Mouse (Mus musculus): ENCODE data around the gene AI481877. TPM values are rescaled to one million over a fixed set of nuclear protein-coding genes. Genes with fewer than 3 reads are reported as not detected.

Gene AI481877
- total and polyA plus RNA-seq, 3 experiments: 0.01 TPM; not detected in 2

DNA sequence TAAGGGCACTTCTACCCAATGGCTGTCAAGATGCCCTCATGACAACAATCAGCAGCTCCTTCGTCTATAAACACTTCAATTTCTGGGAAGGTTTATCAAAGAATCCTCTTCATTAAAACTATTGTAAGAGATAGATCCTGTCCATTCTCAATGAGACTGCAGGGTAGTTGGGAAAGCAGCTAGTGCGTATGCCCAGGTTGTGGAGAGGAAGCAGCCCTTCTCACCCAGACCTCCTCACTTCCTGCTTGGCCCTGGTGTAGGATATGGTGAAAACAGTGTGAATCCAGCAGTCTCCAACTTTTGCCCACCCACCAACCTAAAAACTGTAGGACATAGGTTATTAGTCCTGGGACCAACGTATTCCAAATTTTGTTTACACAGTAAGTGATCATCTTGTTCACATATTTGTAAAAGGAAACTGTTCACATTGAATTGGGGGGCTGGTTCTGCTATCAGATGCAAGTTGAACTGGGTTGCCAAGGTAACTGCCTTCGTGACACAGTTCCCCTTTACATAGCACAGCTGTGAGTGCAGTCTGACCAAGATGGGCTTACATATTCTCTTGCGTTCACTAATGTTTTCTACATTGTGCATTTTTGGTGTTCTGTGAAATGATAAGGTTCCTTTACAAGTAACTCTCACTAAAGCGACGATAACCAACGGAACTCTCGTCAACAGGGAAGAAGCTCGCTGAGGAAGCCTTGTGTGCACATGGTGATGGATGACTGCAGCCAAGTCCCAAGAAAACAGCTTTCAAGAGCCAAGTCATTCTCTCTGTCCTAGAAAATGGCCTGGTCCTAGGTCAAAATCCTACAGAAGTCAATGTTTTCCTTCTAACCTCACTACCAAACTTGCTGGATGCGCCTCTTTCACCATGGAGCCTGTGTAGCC, 98.1 kb downstream of the AI481877 start (continued):
- TF ChIP-seq SMC3 (IDR thresholded peaks at IDR 0.05; ENCODE audit: low read depth, low read length): no peak
- TF ChIP-seq MEF2A (IDR thresholded peaks at IDR 0.05; ENCODE audit: extremely low read depth, insufficient replicate concordance, low read depth, low read length, poor library complexity, severe bottlenecking): no peak
- TF ChIP-seq GABPA (IDR thresholded peaks at IDR 0.05; ENCODE audit: low read depth, low read length): no peak
- no peak for TF ChIP-seq CHD2 (IDR thresholded peaks at IDR 0.05; ENCODE audit: low read length)

DNA sequence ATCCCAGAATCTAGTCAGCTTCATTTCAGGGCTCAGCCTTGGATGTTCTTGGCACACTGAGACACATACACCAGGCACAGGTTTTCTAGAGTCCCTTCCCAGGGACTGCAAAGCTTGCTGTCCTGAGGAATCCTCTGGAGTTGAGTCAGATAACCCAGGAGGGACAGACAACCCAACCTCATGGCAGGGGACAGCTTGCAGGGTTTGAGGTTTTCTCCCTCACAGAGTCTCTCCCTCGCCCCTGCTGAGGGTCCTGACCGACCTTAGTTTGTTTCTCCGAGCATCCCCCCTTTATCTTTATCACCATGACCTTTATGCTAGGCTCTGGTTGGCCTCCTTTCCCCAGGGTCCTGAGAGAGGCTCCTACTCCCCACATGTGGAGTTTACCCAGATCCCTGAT, 101.3 kb downstream of the AI481877 start:
- TF ChIP-seq ETS1 (IDR thresholded peaks at IDR 0.05; ENCODE audit: low read depth, low read length): no peak
- no peak for TF ChIP-seq JUND (IDR thresholded peaks at IDR 0.05; ENCODE audit: low read depth, low read length)
- no peak for TF ChIP-seq SMC3 (IDR thresholded peaks at IDR 0.05; ENCODE audit: low read depth, low read length)
- no peak for TF ChIP-seq KAT2A (conservative IDR thresholded peaks at IDR 0.05; ENCODE audit: low read depth, low read length)
- no peak for TF ChIP-seq ZC3H11A (IDR thresholded peaks at IDR 0.05; ENCODE audit: low read depth, low read length)
- TF ChIP-seq TAL1 (IDR thresholded peaks at IDR 0.05; ENCODE audit: low read length): no peak
- TF ChIP-seq MXI1 (IDR thresholded peaks at IDR 0.05; ENCODE audit: low read depth, low read length): no peak
- TF ChIP-seq POLR2AphosphoS5 (IDR thresholded peaks at IDR 0.05; ENCODE audit: borderline replicate concordance, low read depth, low read length): no peak
- no peak for TF ChIP-seq NELFE (IDR thresholded peaks at IDR 0.05; ENCODE audit: low read depth, low read length)
- TF ChIP-seq HCFC1 (IDR thresholded peaks at IDR 0.05; ENCODE audit: low read depth, low read length): no peak
- no peak for TF ChIP-seq RCOR1 (IDR thresholded peaks at IDR 0.05; ENCODE audit: low read depth, low read length)
- no peak for TF ChIP-seq ZMIZ1 (IDR thresholded peaks at IDR 0.05; ENCODE audit: low read depth, low read length)
- no peak for TF ChIP-seq MAZ (IDR thresholded peaks at IDR 0.05; ENCODE audit: low read depth, low read length)
- TF ChIP-seq BHLHE40 (IDR thresholded peaks at IDR 0.05; ENCODE audit: borderline replicate concordance, low read depth, low read length): no peak
- H3K79me2 ChIP-seq (ENCODE audit: control insufficient read depth, insufficient read depth, low read length, poor library complexity): peaks cover 11% of the 10 kb centered on the region
- DNase-seq (ENCODE audit: low read depth, low spot score): no peak
- peaks cover 0 to 20% of the 10 kb centered on the region in 2 experiments; a peak in 2 of 4 replicates for H3K36me3 ChIP-seq (ENCODE audit: control insufficient read depth in 1 of 2, insufficient read depth in 2 of 2, low read length in 2 of 2)
- no peak overlapping the region for H3K27ac ChIP-seq (ENCODE audit: control insufficient read depth, low read depth, low read length)
- H3K9me3 ChIP-seq (replicated peaks; ENCODE audit: insufficient read depth, low read length): no peaks in the 10 kb centered on the region
- no peak overlapping the region for H3K4me3 ChIP-seq (ENCODE audit: control insufficient read depth in 1 of 2, insufficient read depth in 1 of 2, low read depth in 2 of 2, low read length in 2 of 2)
- no peaks in the 10 kb centered on the region for H3K27me3 ChIP-seq (ENCODE audit: control insufficient read depth in 1 of 2, insufficient read depth in 2 of 2, low read length in 2 of 2)
- H3K4me1 ChIP-seq (ENCODE audit: control insufficient read depth in 1 of 2, insufficient read depth in 2 of 2, low read length in 2 of 2): peaks cover 3 to 15% of the 10 kb centered on the region in 2 experiments
- H3K9ac ChIP-seq (ENCODE audit: control insufficient read depth, low read depth, low read length, poor library complexity, severe bottlenecking): no peak overlapping the region
